Mouse (Mus musculus): ENCODE measurements around the gene Cpsf2.
"Not testable (repeated sequence)": the region's sequence is repeated elsewhere in the genome, so short reads cannot be mapped to it uniquely, and the experiment has no call there.

Gene Cpsf2

DNA sequence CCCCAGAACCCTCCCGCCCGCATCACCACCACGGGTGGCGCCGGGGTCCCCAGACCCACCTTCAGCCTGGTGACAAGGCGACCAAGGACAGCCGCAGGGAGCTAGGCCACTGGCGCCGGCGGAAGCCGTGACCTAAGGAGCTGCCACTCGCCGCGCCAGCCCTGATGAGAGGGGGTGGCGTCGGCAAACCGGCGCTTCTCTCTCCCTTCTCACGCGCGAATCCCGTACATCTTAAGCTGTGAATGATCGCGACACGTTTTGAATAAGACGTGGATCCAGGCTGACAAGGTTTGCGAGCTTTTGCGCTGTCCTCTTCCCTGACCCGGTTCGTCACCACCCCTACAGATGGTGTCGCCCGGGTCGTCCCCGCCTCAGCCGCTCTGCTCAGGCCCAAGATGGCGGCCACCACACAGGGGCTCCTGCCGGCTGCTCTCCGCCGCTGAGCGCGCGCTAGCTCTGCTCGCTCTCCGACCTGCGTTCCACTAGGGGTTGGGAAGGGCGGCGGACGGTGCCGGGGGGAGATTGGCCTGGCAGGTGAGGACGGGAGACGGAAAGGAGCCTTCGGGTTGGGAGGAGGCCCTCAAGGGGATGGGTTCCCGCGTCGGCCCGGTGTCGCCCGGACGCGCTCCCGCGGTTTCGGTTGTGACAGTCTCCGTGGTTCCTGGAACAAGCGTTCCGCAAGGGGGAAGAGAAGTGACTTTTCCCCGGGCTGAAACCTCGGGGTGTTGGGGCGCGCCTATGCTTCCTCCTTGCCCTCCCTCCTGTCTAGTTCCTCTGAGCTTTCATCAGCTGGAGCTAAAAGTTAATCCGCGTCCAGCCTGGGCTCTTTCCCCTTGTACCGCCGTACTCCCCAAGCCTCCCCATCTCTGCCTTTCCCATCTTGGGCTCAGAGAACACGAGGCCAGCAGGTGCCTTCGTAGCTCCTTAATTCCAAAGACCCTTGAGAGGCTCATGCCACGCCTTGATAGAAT lies at the start of gene Cpsf2:
TSS of gene Cpsf2 (plus strand) at position 388 of the 971 bp plus-strand sequence.
- in situ Hi-C loops (cut with MboI, MseI): loop anchor here (10.0 kb wide), 1 partner anchor 891 kb away; the partner anchor contains the start of gene Ppp4r3a

DNA sequence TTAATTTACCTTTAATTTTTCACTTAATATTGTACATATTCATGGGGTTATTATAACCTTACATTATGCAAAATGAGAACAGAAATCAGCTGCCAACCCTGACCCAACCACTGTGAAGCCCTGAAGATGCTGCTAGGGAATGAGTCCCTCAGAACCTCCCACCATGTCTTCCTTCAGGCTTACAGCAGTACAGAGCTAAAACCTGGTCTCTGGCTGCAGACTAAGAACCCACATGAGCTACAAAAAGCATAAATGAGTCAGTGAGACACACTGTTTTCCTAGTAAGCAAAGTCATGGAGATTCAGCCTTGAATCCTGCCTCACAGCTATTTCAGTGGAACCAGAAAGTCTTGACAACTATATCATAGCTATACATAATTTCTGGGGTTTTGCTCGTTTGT lies 47.4 kb upstream of the Cpsf2 start:
- in situ Hi-C loops (cut with MboI, MseI): no loop called here

DNA sequence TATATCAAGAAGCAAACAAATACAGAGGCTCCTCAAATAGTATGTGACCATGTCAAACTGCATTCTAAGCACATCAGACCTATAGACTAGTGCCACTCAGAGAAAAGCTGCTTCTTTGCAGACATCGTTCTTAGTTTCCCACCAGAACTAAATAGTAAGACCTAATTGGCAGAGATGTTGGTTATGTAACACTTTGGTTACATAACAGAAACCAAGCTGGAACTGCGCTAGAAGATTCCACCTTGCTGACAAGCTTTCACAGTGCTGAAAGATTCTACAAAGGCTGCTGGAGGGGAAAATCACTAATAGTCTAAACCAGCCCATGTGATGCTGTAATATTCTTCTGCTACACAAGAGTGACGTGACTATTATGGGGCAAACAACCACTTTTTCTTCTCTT lies 40.6 kb upstream of the Cpsf2 start:
- in situ Hi-C loops (cut with MboI, MseI): no loop called here

DNA sequence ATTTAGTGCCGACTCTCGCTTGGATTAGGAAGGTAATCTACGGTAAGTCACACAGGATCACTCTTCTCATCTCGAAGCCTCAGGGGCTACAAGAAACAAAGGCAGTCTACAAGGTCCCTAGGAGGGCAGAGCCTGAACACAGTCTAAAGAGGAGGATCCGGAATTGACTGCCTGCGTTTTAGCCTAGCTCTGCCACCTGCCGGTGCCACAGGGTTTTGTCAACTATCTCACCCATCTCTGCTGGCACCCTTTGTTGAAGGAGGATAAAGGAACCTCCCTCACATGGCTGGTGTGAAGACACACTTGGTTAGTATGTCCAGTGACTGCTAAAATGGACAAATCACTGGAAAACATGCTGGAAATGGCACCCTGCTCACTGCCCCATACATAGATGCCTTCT lies 38.2 kb upstream of the Cpsf2 start:
- in situ Hi-C loops (cut with MboI, MseI): no loop called here

DNA sequence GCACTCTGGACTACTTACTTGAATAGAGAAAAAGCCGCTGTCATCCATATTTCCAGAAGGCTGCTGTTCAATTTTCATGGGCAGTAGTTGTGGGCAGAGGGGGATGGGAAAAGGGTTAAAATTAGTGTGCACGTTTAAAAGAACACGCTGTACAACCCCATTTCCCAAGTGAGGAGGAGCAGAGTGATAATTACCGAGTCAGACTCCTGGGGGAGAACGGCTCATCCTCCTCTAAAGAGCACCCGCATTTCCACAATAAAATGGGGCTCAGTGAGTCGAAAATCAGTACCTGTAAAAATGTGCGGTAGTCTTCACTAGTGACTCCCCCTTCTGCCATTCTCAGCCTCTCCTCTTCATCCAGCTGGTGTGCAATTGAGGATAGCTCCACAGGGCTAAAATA lies 27.8 kb upstream of the Cpsf2 start:
- in situ Hi-C loops (cut with MboI, MseI): no loop called here

DNA sequence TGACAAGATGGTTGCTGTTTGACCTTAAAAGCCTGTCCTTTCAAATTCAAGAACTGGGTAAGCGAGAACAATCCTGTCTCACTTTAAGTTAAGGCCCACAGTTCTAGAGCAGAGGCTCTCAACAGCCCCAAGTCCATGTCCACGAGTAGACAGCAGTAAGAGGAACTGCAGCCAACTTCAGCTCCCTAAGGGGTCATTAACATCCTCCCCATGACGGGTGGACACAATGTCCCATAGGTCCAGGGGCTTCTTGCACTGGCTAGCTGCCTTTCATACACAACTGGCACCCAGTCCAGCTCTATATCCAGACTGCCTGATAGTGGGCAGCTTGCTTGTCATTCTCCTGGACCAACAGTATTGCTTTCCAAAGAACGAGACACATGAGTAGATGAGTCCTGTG lies 27.0 kb upstream of the Cpsf2 start:
- in situ Hi-C loops (cut with MboI, MseI): no loop called here

DNA sequence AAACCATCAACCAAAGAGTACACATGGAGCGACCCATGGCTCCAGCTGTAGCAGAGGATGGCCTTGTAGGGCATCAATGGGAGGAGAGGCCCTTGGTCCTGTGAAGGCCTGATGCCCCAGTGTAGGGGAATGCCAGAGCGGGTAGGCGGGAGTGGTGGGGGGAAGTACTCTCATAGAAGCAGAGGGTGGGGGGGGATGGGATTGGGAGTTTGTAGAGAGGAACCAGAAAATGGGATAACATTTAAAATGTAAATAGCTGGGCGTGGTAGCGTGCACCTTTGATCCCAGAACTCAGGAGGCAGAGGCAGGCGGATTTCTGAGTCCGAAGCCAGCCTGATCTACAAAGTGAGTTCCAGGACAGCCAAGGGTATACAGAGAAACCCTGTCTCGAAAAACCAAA lies 20.0 kb upstream of the Cpsf2 start:
- in situ Hi-C loops (cut with MboI, MseI): not testable (repeated sequence)

DNA sequence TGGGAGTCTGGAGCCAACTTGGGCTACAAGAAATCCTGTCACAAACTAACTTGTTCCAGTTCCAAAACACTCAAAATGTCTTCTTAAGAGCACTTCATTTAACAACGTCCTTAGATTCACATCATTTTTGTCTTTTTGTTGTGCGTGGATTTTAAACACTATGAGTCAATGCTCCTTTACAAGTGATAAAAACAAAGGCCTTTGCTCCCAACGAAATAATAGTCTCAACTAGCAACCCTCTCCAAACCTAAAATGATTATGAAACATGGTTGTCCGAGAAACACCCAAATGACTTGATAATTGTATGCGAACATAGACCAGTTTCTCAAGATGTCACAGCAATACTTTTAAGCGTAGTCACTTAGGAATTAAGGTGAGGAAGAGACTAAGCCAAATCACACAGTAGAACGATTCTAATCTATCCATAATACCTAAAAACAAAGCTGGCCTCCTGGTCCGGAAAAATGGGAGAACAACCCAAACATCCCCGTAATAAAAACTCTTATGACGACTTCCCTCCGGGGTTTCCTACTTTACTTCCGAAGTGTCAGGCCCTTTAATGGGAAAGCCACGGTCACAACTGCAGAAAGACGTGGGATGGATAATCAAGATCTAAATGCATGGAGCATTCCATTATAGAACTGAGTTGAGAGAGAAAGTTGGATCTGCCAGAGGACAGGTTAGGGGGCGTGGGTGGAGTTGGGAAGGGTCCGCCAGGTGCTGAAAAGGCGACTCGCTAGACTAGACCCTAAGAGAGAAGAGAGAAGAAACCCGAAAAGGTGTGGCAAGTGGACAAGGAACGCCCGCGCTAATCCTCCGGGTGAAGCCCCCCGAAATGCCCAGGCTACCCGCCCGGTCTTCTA lies 18.5 kb upstream of the Cpsf2 start:
- in situ Hi-C loops (cut with MboI, MseI): no loop called here

DNA sequence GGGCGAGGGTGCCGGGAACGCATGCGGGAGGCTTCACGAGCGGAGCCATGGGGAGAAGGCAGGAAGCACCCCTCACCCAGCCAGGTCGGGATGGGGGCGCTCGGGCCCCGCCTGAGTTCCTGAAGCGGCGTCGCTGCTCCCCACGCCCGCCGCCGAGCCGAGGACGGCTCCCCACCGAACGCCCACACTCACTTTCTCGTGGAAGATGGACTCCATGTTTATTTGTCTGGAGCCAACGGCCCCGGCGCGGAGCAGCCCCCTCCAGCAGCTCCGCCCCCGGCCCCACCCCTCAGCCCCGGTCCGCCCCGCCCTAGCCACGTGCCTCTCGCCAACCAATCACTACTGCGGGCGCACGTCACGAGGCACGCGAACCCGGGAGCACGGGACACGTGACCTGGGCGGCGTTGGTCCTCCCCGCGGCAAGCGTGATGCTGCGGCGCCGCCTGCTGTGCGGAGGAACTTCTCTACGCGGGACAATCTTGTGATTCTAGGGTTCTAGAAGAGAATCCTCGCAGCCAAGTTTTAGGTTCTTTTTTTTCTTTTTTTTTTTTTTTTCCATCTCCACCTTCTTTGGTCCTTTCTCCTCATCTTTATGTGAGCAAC lies 17.7 kb upstream of the Cpsf2 start, which contains the start of gene Atxn3:
TSS of gene Atxn3 (minus strand) at position 305 of the 603 bp plus-strand sequence.
- in situ Hi-C loops (cut with MboI, MseI): no loop called here

DNA sequence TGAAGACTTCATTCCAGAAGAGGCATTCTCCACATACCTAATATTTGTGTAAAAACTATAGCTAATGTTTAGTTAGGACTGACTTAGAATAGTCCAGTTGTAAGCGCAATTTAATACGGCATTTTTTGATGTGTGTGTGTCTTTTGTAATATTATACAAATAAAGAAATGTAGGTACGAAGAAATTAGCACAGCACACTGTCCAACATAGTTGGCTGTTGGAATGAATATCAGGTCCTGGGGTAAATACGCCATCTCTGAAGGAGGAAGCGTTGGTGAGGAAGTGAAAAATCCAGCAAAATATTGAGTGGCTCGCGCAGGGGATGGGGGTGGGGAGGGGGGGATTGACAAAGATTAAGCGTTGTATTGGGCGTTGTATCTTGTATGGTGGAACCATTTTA lies 17.2 kb upstream of the Cpsf2 start:
- in situ Hi-C loops (cut with MboI, MseI): no loop called here

DNA sequence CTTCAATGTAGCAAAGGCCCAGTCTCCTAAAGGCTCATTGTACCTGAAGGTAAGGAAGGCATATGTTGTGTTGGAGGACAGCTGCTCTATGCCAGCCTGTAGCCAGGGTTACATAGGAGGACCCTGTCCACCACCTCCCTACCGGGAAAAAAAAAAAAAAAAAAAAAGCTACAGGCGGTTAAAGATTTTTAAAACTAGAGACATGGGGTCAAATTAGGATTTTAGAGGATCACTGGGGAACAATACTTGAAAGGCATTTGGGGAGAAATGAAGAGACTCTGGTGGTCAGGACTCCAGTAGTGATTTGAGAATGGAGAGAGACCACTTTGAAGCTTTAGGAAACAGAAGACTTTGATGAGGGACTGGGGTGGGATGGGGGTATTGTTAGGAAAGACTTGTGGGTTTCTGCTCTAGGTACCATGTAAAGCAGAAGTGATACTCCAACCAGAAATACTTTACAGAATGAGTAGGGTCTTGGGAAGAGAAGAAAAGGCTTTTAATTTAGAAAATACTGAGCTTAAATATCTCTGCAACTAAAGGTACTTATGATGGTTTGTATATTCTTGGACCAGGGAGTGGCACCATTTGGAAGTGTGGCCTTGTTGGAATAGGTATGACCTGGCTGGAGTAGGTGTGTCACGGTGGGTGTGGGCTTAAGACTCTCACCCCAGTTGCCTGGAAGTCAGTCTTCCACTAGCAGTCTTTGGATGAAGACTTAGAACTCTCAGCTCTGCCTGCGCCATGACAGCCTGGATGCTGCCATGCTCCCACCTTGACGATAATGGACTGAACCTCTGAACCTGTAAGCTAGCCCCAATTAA lies 16.6 kb upstream of the Cpsf2 start:
- in situ Hi-C loops (cut with MboI, MseI): not testable (repeated sequence)

DNA sequence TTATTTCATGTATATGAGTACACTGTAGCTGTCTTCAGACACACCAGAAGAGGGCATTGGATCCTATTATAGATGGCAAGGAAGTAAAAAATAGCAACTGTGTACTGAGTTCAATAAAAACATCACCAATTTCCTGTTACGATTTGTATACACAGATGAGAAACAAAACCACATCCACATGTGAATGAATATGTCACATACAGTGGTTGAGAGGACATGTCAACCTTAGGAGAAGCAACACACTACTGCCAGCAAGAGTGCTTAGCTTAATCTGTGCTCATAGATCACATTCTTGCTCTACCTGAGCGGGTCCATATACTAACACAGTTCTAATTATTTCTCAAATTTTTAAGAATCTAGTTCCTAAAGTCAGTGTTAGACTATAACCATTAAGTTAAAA lies 4.5 kb upstream of the Cpsf2 start:
- in situ Hi-C loops (cut with MboI, MseI): loop anchor here (10.0 kb wide), 1 partner anchor 887 kb away; the partner anchor contains the start of gene Ppp4r3a

DNA sequence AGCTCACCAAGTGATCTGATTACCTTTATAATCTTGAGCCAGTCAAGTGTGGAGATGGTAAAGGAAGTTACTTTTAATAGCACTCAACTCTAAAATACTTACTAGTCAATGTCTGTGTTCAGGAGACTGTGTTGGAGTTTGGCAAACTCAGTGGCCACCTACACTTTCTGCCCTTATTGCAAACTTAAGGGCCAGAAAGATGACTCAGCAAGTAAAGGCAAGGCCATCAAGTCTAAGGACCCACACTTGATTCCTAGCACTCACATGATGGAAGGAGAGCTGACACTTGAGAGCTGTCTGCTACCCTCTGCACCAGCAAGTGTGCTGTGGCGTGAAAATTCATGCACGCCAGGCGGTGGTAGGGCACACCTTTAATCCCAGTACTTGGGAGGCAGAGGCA lies 3.6 kb upstream of the Cpsf2 start:
- in situ Hi-C loops (cut with MboI, MseI): loop anchor here (10.0 kb wide), 1 partner anchor 887 kb away; the partner anchor contains the start of gene Ppp4r3a

DNA sequence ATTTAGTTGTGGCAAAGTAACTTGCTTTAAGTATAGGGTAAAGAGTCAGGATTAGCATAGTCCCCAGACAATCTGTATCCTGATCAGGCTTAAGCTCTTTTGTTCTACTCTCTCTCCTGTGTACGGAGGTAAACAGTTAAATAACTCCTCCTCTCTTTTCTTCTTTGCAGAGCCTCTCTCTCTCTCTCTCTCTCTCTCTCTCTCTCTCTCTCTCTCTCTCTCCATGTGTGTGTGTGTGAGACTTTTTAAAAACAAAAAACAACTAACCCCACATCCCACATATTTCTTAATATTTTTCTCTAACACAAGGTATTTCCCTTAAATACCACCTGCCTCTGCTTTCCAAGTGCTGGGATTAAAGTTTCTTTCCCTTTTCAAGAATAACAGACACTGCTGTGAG lies 1.2 kb upstream of the Cpsf2 start:
- in situ Hi-C loops (cut with MboI, MseI): loop anchor here (10.0 kb wide), 1 partner anchor 890 kb away; the partner anchor contains the start of gene Ppp4r3a

DNA sequence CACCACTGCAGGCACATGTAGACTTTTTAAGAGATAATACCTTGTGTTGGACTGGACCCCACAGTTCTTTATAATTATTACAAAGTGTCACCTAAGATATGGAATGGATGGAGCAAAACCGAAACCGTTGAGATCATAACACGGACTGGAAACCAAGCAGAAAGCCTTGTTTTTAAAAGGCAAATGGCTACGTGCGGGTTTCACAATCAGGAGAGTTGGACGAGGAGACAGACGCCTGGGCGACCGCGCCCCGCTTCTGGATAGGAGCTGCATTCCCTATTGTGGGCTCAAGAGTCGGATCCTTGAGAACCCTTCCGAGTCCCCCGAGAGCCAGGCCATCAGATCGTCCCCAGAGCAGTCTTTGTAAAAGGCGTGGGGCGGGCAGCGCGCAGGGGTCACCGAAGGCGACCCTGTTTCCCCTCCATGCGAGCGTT lies 604 bp upstream of the Cpsf2 start:
- in situ Hi-C loops (cut with MboI, MseI): loop anchor here (10.0 kb wide), 1 partner anchor 890 kb away; the partner anchor contains the start of gene Ppp4r3a

DNA sequence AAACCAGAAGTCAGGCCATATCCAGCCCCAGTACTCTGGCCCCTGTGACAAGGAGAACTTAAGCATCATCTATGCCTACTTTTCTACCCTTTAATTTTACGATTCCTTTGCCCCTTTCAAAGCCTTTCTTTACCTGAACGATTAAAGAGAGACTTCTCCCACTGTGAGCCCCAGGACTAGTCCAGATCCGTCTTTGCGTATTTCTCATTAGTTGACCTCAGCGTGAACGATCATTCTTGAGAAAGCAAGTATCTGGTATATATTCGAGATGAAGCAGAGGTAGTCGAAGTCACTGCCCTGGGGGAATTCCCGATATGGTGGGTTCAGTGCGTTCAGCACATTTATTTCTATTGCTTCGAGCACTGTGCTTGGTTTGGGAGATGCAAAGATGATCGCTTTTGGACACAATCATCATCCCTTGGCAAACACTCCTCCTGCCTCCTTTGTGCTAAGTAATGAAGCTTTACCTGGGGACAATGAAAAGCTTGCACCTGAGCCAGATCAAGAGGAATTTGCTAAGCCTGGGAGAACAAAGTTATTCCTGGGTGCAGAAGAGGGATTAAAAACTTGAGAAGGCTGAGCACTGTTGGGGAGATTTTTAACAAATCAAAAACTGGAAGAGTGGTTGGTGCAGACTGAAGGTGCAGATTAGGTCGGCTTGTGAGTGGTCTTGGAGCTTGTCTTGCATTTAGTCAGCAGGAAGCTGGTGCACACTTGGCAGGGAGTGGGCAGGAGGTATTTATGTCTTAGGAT lies 1.0 kb downstream of the Cpsf2 start:
- in situ Hi-C loops (cut with MboI, MseI): loop anchor here (10.0 kb wide), 1 partner anchor 892 kb away; the partner anchor contains the start of gene Ppp4r3a

DNA sequence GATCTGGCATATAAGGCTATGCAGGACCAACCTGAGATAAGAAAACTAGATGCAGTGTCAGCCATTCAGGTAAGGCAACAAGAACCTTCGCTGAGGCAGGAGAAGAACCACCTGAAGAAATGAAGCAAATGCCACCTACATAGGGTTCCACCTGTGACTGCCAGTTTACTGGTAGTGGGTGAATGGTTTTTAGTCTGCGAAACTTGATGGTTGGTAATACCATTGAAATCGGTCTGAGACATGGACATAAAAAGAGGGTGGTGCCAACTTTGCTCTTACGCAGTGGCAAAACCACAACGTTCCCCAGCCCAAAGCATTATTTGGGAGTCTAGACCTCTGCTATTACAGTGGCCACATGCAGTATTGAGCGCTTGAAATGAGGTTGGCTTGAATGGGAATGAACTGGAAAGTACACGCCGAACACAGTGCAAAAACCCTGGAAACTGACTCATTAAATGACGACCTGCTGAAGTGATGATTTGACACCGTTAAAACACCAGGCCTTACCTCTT lies 1.7 kb downstream of the Cpsf2 start:
- in situ Hi-C loops (cut with MboI, MseI): loop anchor here (10.0 kb wide), 1 partner anchor 893 kb away; the partner anchor contains the start of gene Ppp4r3a

DNA sequence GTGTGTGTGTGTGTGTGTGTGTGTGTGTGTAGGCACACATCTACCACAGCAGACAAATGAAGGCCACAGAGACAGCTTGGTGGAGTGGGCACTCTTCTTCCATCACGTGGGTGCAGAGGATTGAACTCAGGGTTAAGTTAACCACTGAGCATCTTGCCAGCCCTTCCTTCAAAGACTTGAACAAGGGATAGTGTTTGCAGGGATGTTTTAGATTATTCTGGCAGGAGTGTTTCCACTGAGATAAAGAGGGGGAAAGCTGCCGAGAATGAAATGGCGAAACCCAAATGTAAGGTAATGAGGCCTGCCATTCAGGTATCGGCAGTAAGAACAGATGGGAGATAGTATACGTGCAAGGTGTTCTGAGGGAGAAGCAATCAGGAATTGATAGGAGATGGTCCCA lies 2.4 kb downstream of the Cpsf2 start:
- in situ Hi-C loops (cut with MboI, MseI): loop anchor here (10.0 kb wide), 1 partner anchor 893 kb away; the partner anchor contains the start of gene Ppp4r3a

DNA sequence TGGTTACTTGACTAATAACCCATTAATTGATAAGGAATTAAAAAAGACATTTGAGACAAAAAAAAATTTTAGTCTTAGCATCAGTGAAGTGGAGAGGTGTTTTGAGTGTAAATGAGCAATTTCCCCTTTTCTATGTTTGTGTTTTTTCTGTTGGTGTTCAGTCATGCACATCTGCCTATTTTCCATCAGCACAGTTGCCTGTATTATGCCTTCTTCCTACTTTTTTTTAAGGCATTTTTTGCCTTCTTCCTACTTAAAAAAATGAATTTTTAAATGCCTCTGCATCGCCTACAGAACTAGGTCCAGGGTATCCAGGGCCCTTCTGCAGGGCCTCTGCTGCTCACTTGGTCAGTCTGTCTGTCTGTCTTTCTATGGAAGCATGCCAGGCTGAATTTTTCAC lies 2.8 kb downstream of the Cpsf2 start:
- in situ Hi-C loops (cut with MboI, MseI): loop anchor here (10.0 kb wide), 1 partner anchor 894 kb away; the partner anchor contains the start of gene Ppp4r3a
